Mouse (Mus musculus): ENCODE results near the gene Faap20.

The Faap20 gene

DNA sequence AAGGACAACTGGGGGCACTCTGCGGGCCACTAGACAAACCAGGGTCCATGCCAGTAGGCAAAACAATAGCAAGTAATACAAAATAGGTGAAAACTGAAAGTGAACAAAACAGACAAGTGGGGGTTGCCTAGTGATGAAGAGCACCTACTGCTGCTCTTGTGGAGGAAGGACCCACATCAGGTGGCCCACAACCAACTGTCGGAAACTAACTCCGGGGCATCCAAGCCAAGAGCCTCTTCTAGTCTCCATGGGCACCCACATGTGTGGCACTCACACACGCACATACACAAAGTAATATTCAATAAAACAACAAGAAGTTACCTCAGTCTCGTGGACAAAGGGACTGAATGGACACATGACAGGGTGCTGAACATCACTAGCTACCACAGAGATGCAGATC is 40.1 kb upstream of the Faap20 start:
- Histone ChIP-seq H3K4me1 (replicated peaks; ENCODE audit: low read depth, low read length) (peaks cover 96% of the 10 kb centered on the region), H3K27me3 (ENCODE audit: insufficient read depth, low read length) (no peaks in the 10 kb centered on the region), H3K4me3 (replicated peaks; ENCODE audit: low read length) (no peak overlapping the region), H3K36me3 (ENCODE audit: insufficient read depth, low read length) (peaks cover 91% of the 10 kb centered on the region), H3K9me3 (ENCODE audit: low read length) (no peaks in the 10 kb centered on the region)
- TF ChIP-seq POU5F1 (IDR thresholded peaks at IDR 0.05; ENCODE audit: borderline replicate concordance, low read length) (no peak), NANOG (IDR thresholded peaks at IDR 0.05; ENCODE audit: borderline replicate concordance, low read length) (no peak), CTCF (conservative IDR thresholded peaks at IDR 0.05; ENCODE audit: low read length) (no peak)

DNA sequence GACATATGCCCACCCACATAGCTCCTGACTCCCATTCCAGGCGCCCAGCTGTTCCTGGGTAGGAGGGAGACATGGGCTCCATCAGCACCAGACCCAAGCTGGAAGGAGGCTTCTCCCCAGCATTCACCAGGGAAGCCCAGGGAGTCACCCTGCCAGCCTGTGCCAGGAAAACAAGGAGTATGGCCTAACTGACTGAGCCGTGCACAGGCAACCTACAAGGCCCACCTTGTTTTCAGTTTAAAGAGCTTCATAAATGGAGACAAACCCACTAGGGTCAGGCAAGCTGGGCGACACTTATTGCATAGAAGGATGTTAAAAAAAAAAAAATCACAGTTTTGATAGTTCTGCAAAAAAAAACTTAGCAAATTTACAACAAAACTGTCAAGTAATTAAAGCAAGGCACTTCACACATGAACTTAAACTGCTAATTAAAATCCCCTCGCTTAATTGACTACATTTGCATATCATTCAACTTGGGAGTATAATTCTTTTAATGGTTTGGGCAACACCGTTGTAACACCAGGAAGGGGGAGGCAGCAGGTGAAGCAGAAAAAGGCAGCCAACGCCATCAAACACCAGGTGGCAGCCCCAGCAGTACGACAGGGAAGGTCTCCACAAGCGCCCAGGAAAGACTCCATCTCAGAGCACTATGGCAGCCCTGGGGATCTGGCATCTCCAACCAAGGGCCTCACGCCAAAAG is 36.4 kb upstream of the Faap20 start:
- no peak for TF ChIP-seq CTCF (conservative IDR thresholded peaks at IDR 0.05; ENCODE audit: low read length)
- Histone ChIP-seq H3K27me3 (ENCODE audit: insufficient read depth, low read length) (no peaks in the 10 kb centered on the region), H3K36me3 (ENCODE audit: insufficient read depth, low read length) (peaks cover 92% of the 10 kb centered on the region), H3K4me3 (replicated peaks; ENCODE audit: low read length) (0 out of 2 replicates have a peak overlapping the region, but pooled peaks have one; percentile 0), H3K4me1 (replicated peaks; ENCODE audit: low read depth, low read length) (peaks cover 98% of the 10 kb centered on the region), H3K9me3 (ENCODE audit: low read length) (no peaks in the 10 kb centered on the region)

- no peaks in the 10 kb centered on the region for H3K9me3 ChIP-seq (ENCODE audit: low read length)
- peaks cover 98% of the 10 kb centered on the region for H3K4me1 ChIP-seq (replicated peaks; ENCODE audit: low read depth, low read length)
- H3K27me3 ChIP-seq (ENCODE audit: insufficient read depth, low read length), result no peaks in the 10 kb centered on the region
- peaks cover 91% of the 10 kb centered on the region for H3K36me3 ChIP-seq (ENCODE audit: insufficient read depth, low read length)
- TF ChIP-seq CTCF (conservative IDR thresholded peaks at IDR 0.05; ENCODE audit: low read length) (no peak), NANOG (IDR thresholded peaks at IDR 0.05; ENCODE audit: borderline replicate concordance, low read length) (no peak), POU5F1 (IDR thresholded peaks at IDR 0.05; ENCODE audit: borderline replicate concordance, low read length) (no peak)
- H3K4me3 ChIP-seq (replicated peaks; ENCODE audit: low read length), result 0 out of 2 replicates have a peak overlapping the region, but pooled peaks have one; percentile 0
Measured at GRCm38 (mm10) chr4:155213752-155214054, 35.9 kb upstream of the Faap20 start.

DNA sequence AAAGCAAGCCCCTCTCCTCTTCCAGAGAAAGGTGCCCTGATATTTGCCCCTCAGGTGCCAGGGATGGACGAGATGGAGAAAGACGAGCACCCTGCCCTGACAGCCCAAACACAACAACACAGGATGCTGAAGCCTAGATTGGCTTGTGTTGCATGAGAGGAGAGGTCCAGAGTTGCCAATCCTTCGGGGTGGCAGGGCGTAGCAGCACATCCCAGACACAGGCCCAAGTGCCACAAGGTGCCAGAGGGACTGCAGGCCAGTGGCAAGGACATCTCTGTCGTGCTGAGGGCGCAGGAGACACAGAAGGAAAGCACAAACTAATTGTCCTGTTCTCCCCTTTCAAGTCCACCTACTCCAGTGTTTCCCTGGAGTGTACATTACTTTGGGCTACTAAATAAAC is 35.4 kb upstream of the Faap20 start:
- Histone ChIP-seq H3K9me3 (ENCODE audit: low read length) (no peaks in the 10 kb centered on the region), H3K27me3 (ENCODE audit: insufficient read depth, low read length) (no peaks in the 10 kb centered on the region), H3K4me1 (replicated peaks; ENCODE audit: low read depth, low read length) (peaks cover 98% of the 10 kb centered on the region), H3K4me3 (replicated peaks; ENCODE audit: low read length) (0 out of 2 replicates have a peak overlapping the region, but pooled peaks have one; percentile 0), H3K36me3 (ENCODE audit: insufficient read depth, low read length) (peaks cover 92% of the 10 kb centered on the region)
- TF ChIP-seq POU5F1 (IDR thresholded peaks at IDR 0.05; ENCODE audit: borderline replicate concordance, low read length) (no peak), NANOG (IDR thresholded peaks at IDR 0.05; ENCODE audit: borderline replicate concordance, low read length) (no peak), CTCF (conservative IDR thresholded peaks at IDR 0.05; ENCODE audit: low read length) (no peak)

- H3K9me3 ChIP-seq (ENCODE audit: low read length), result no peaks in the 10 kb centered on the region
- no peak overlapping the region for H3K4me3 ChIP-seq (replicated peaks; ENCODE audit: low read length)
- H3K27me3 ChIP-seq (ENCODE audit: insufficient read depth, low read length), result no peaks in the 10 kb centered on the region
- H3K4me1 ChIP-seq (replicated peaks; ENCODE audit: low read depth, low read length), result peaks cover 98% of the 10 kb centered on the region
- TF ChIP-seq POU5F1 (IDR thresholded peaks at IDR 0.05; ENCODE audit: borderline replicate concordance, low read length), result no peak
- TF ChIP-seq CTCF (conservative IDR thresholded peaks at IDR 0.05; ENCODE audit: low read length), result no peak
- TF ChIP-seq NANOG (IDR thresholded peaks at IDR 0.05; ENCODE audit: borderline replicate concordance, low read length), result no peak
- peaks cover 92% of the 10 kb centered on the region for H3K36me3 ChIP-seq (ENCODE audit: insufficient read depth, low read length)
Measured at GRCm38 (mm10) chr4:155214793-155215192, 34.8 kb upstream of the Faap20 start.

DNA sequence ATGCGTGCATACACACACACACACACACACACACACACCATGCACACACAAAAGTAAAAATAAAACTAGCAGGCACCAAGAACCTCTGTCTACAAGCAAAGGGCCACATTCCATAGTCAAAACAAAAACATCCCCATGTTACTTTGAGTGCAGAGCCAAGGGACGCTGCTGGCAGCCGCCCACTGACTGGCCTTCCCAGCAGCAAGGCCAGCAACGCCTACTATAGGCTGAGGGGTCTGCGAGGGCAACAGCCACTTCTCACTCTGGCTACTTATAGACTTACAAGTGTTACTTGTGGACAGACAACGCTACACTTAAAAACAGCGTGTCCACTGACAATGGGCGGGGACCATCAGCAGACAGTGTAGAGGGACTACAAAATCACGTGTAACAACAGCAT is 34.4 kb upstream of the Faap20 start:
- H3K4me1 ChIP-seq (replicated peaks; ENCODE audit: low read depth, low read length), result peaks cover 98% of the 10 kb centered on the region
- peaks cover 92% of the 10 kb centered on the region for H3K36me3 ChIP-seq (ENCODE audit: insufficient read depth, low read length)
- TF ChIP-seq NANOG (IDR thresholded peaks at IDR 0.05; ENCODE audit: borderline replicate concordance, low read length) (no peak), POU5F1 (IDR thresholded peaks at IDR 0.05; ENCODE audit: borderline replicate concordance, low read length) (no peak), CTCF (conservative IDR thresholded peaks at IDR 0.05; ENCODE audit: low read length) (no peak)
- no peak overlapping the region for H3K4me3 ChIP-seq (replicated peaks; ENCODE audit: low read length)
- no peaks in the 10 kb centered on the region for H3K9me3 ChIP-seq (ENCODE audit: low read length)
- no peaks in the 10 kb centered on the region for H3K27me3 ChIP-seq (ENCODE audit: insufficient read depth, low read length)

DNA sequence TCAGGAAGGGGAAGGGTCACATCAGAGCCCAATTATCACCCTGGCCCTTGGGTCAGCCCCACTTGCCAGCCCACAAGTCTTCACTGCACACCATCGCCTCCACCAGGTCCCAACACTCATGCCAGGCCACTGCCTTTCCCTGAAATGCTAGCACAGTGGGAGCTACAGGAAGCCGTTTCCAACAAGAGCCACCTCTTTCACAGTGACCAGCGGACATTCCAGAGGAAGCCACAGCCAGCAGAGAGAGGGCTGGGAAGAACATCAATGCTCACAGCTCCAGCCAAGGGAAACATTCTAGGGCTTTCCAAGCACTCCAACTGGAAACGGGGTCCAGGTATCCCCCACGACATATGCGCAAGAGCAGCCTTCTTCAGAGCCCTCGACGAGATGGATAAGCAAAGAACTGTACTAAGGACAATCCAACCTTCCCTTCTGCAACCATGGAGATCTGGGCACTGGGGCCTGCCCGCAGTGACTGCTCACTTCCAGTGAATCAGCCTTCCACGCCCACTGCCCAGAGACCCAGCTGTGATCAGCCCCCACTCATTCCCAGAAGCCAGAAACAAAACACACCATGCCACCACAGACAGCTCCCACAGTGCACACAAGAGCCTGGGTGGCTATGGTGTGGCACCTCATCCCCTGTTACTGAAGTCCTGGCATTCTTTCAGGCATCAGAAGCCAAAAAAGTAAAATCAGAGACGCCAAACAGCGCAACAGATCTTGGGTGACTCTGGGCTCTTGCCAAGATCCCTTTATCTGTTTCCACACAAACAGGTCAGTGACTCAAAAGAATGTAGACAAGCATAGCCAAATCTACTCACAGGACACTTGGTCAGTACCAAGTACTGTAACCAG is 33.6 kb upstream of the Faap20 start:
- peaks cover 99% of the 10 kb centered on the region for H3K4me1 ChIP-seq (replicated peaks; ENCODE audit: low read depth, low read length)
- no peak for TF ChIP-seq NANOG (IDR thresholded peaks at IDR 0.05; ENCODE audit: borderline replicate concordance, low read length)
- TF ChIP-seq POU5F1 (IDR thresholded peaks at IDR 0.05; ENCODE audit: borderline replicate concordance, low read length), result no peak
- TF ChIP-seq CTCF (conservative IDR thresholded peaks at IDR 0.05; ENCODE audit: low read length), result no peak
- 0 out of 2 replicates have a peak overlapping the region, but pooled peaks have one; percentile 1 for H3K4me3 ChIP-seq (replicated peaks; ENCODE audit: low read length)
- peaks cover 92% of the 10 kb centered on the region for H3K36me3 ChIP-seq (ENCODE audit: insufficient read depth, low read length)
- no peaks in the 10 kb centered on the region for H3K9me3 ChIP-seq (ENCODE audit: low read length)
- H3K27me3 ChIP-seq (ENCODE audit: insufficient read depth, low read length), result peaks cover 5% of the 10 kb centered on the region

DNA sequence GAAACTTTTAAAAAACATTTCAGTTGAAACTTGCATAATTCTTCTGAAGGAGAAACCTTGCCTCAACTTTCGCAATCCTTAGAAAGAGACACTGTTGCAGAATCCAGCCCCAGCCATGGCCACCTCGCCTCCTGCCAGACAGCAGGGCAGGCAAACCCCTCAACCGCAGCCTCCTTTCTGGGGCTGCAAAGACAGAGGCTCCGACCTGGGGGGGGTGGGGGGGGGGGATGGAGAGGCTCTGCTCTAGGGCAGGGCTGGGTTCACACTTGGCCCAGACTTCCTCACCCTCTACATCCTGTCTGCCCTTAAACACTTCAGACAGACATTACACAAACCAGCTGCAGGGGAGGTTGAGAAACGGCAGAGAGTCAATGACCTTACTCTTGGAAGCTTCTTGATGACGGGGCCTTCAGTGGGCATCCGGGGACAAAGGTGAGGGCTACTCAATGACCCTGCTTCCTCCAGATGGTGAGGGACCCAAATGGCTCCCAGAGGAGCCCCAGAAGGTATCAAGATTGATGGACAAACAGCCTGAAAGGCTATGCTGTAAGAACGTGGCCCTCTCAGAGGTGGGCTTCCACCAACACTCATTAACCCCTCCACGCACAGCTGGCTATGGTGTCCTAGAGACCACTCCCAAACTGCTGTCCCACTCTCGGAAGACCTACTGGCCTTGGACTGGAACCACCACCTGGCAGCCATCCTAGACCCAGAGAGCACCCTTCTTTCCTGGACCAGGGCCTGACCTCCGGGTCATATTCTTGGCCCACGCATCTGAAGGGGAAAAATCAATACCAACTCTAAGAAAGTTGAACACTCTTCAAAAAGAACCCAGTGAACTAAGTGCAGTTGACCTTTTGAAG is 32.1 kb upstream of the Faap20 start:
- TF ChIP-seq NANOG (IDR thresholded peaks at IDR 0.05; ENCODE audit: borderline replicate concordance, low read length) (no peak), CTCF (conservative IDR thresholded peaks at IDR 0.05; ENCODE audit: low read length) (no peak), POU5F1 (IDR thresholded peaks at IDR 0.05; ENCODE audit: borderline replicate concordance, low read length) (no peak)
- peaks cover 15% of the 10 kb centered on the region for H3K27me3 ChIP-seq (ENCODE audit: insufficient read depth, low read length)
- H3K4me3 ChIP-seq (replicated peaks; ENCODE audit: low read length), result peak overlapping the region; percentile 84; the same call in 1 of the 2 replicates
- peaks cover 90% of the 10 kb centered on the region for H3K4me1 ChIP-seq (replicated peaks; ENCODE audit: low read depth, low read length)
- H3K36me3 ChIP-seq (ENCODE audit: insufficient read depth, low read length), result peaks cover 85% of the 10 kb centered on the region
- no peaks in the 10 kb centered on the region for H3K9me3 ChIP-seq (ENCODE audit: low read length)

Measured in E14TG2a.4 (cell line).